Mouse (Mus musculus): ENCODE data around the gene Csdc2. TPM values are rescaled to one million over a fixed set of nuclear protein-coding genes. Genes with fewer than 3 reads are reported as not detected.
"Not testable (repeated sequence)": the region's sequence is repeated elsewhere in the genome, so short reads cannot be mapped to it uniquely, and the experiment has no call there.

The Csdc2 gene
- 60.6 and 74.9 TPM in 2 replicates for polyA plus RNA-seq (2015; fragmentation: Nextera tagmentation; extraction: Ambion mirVana)

DNA sequence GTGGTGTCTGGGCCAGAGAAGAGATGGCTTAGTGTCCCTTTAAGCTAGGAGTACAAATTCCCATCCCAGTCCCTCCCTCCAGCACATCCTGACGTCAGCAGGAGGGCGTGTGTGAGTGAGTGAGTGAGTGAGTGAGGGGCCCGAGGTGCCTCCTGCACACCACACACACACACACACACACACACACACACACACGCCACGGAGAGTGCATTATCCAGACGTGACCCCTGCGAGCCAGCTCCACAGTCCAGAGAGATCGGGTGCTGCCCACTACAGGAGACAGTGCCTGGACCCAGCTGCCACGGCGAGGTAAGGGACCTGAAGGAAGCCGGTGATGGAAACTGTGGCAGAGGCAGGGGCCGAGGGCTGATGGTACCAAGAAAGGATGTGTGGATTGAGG, at the start of gene Csdc2:
Gene Csdc2, plus strand, starts transcription at position 81 of the 400 bp plus-strand sequence.
- peak within 1 kb of the TSS; percentile 79 for H3K9ac ChIP-seq
- no peaks in the 10 kb centered on the region for H3K9me3 ChIP-seq (replicated peaks)
- peak within 1 kb of the TSS; percentile 51 for H3K4me3 ChIP-seq
- H3K27ac ChIP-seq: peak within 1 kb of the TSS; percentile 83
- peaks cover 29% of the 10 kb centered on the region for H3K4me1 ChIP-seq
- peak within 1 kb of the TSS; percentile 67 for H3K4me2 ChIP-seq
- peak; percentile 82 for ATAC-seq
- H3K27me3 ChIP-seq: no peaks in the 10 kb centered on the region
- H3K36me3 ChIP-seq (ENCODE audit: poor library complexity, severe bottlenecking): 0 out of 2 replicates have a peak, but pooled peaks cover 3% of the 10 kb centered on the region
- 0% methylated on average over 12 of the region's 12 CpGs for WGBS

GRCm38 (mm10) chr15:81886795-81887550, 49.6 kb upstream of the Csdc2 start:
- Histone ChIP-seq H3K36me3 (ENCODE audit: poor library complexity, severe bottlenecking) (peaks cover 54% of the 10 kb centered on the region), H3K4me1 (no peaks in the 10 kb centered on the region), H3K27me3 (no peaks in the 10 kb centered on the region), H3K4me2 (no peak overlapping the region), H3K27ac (no peak overlapping the region), H3K4me3 (no peak overlapping the region), H3K9me3 (replicated peaks) (no peaks in the 10 kb centered on the region), H3K9ac (no peak overlapping the region)
- WGBS: 91% methylated on average over 6 of the region's 6 CpGs
- no peak for ATAC-seq

DNA sequence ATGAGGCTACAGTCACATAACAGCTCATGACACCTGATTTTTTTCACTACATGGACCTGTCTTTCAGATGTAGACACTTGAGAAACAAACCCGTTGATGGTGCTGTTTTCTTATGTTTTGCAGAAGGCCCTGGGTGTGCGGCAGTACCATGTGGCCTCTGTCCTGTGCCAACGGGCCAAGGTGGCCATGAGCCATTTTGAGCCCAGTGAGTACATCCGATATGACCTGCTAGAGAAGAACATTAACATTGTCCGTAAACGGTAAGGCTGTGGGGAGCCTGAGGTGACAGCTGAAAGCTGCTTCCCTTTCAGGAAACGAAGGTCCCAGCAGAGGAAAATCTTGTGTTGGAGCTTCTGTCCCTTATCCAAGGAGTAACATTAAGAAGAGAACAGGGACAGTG, 47.4 kb upstream of the Csdc2 start:
- WGBS: 94% methylated on average over 7 of the region's 7 CpGs

GRCm38 (mm10) chr15:81891140-81891802, 45.3 kb upstream of the Csdc2 start:
- H3K9me3 ChIP-seq (replicated peaks): no peaks in the 10 kb centered on the region
- H3K9ac ChIP-seq: no peak overlapping the region
- H3K4me2 ChIP-seq: no peak overlapping the region
- H3K4me1 ChIP-seq: no peaks in the 10 kb centered on the region
- peaks cover 78% of the 10 kb centered on the region for H3K36me3 ChIP-seq (ENCODE audit: poor library complexity, severe bottlenecking)
- no peak overlapping the region for H3K27ac ChIP-seq
- WGBS: 92% methylated on average over 7 of the region's 7 CpGs
- H3K4me3 ChIP-seq: no peak overlapping the region
- no peak for ATAC-seq
- no peaks in the 10 kb centered on the region for H3K27me3 ChIP-seq

More for the DNA sequence above, 47.4 kb upstream of the Csdc2 start:
- H3K27me3 ChIP-seq: no peaks in the 10 kb centered on the region
- no peaks in the 10 kb centered on the region for H3K4me1 ChIP-seq
- H3K27ac ChIP-seq: no peak overlapping the region
- ATAC-seq: no peak
- no peaks in the 10 kb centered on the region for H3K9me3 ChIP-seq (replicated peaks)
- H3K9ac ChIP-seq: no peak overlapping the region
- H3K36me3 ChIP-seq (ENCODE audit: poor library complexity, severe bottlenecking): peaks cover 64% of the 10 kb centered on the region
- H3K4me2 ChIP-seq: no peak overlapping the region
- no peak overlapping the region for H3K4me3 ChIP-seq

GRCm38 (mm10) chr15:81891822-81892580, 44.6 kb upstream of the Csdc2 start:
- no peak overlapping the region for H3K9ac ChIP-seq
- no peaks in the 10 kb centered on the region for H3K27me3 ChIP-seq
- H3K4me1 ChIP-seq: no peaks in the 10 kb centered on the region
- peaks cover 81% of the 10 kb centered on the region for H3K36me3 ChIP-seq (ENCODE audit: poor library complexity, severe bottlenecking)
- no peaks in the 10 kb centered on the region for H3K9me3 ChIP-seq (replicated peaks)
- 97% methylated on average over 8 of the region's 8 CpGs for WGBS
- H3K4me3 ChIP-seq: no peak overlapping the region
- ATAC-seq: no peak
- no peak overlapping the region for H3K27ac ChIP-seq
- no peak overlapping the region for H3K4me2 ChIP-seq

- Histone ChIP-seq H3K4me3 (no peak overlapping the region), H3K27me3 (no peaks in the 10 kb centered on the region), H3K36me3 (ENCODE audit: poor library complexity, severe bottlenecking) (peaks cover 91% of the 10 kb centered on the region), H3K4me2 (no peak overlapping the region), H3K9me3 (replicated peaks) (no peaks in the 10 kb centered on the region), H3K4me1 (no peaks in the 10 kb centered on the region), H3K9ac (no peak overlapping the region), H3K27ac (no peak overlapping the region)
- WGBS: 96% methylated on average over 1 of the region's 1 CpGs
- no peak for ATAC-seq
Observed at GRCm38 (mm10) chr15:81894002-81894401, 42.6 kb upstream of the Csdc2 start.

DNA sequence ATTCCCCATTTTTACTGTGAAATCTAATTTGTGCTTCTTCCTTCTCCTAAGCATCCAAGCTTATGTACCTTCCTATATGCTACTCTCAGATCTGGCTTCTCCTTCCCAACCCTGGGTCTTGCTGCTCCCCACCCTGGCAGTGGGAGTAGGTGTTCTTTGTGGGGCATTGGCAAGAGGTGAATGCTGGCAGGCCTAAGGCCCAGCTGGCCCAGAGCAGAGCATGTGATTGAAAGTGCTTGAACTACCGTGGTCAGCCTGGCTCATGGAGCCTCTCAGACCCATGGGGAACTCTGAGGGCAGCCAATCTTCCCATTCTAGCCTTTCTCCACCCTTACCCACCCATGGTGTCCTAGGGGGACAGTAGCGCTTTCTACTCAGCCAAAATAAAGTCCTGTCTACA, 40.2 kb upstream of the Csdc2 start:
- H3K36me3 ChIP-seq (ENCODE audit: poor library complexity, severe bottlenecking): peaks cover 91% of the 10 kb centered on the region
- no peak overlapping the region for H3K27ac ChIP-seq
- 98% methylated on average over 2 of the region's 2 CpGs for WGBS
- H3K4me1 ChIP-seq: no peaks in the 10 kb centered on the region
- no peaks in the 10 kb centered on the region for H3K9me3 ChIP-seq (replicated peaks)
- no peak overlapping the region for H3K4me3 ChIP-seq
- ATAC-seq: no peak
- H3K4me2 ChIP-seq: no peak overlapping the region
- no peaks in the 10 kb centered on the region for H3K27me3 ChIP-seq
- H3K9ac ChIP-seq: no peak overlapping the region

DNA sequence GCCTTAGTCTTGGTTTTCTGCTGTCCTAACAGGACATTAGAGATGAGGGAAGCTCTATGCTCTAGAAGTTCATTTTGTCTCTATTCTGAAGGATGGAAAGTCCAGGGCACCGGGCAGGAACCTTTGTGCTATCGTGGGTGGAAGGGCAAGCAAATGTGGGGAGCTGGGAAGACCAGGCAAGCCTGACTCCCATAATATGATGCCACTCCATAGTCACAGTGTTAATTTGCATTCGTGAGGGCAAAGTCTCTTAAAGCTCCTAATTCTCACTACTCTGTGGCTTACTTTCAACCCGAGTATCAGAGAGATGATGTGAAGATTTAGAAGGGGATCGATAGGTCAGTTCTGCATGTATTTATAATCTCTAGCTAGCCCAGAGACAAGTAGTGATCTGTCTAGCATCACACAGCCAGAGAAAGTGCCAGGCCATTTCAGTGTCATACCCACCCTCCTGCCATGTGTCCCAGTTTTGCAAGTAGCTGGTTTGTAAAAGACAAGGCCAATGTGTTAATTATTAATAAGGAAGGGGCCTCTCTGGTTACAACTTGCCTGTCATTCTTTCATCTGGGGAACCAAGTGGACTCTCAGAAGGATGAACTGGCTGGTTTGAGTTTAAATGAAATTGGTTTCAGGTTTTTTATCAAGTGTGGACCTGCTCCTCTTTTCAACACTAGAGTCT, 38.8 kb upstream of the Csdc2 start:
- Histone ChIP-seq H3K9me3 (replicated peaks) (no peaks in the 10 kb centered on the region), H3K27me3 (no peaks in the 10 kb centered on the region), H3K9ac (no peak overlapping the region), H3K36me3 (ENCODE audit: poor library complexity, severe bottlenecking) (peaks cover 92% of the 10 kb centered on the region), H3K4me2 (no peak overlapping the region), H3K4me3 (no peak overlapping the region), H3K4me1 (no peaks in the 10 kb centered on the region), H3K27ac (no peak overlapping the region)
- no peak for ATAC-seq
- 93% methylated on average over 5 of the region's 5 CpGs for WGBS

GRCm38 (mm10) chr15:81898751-81899150, 37.8 kb upstream of the Csdc2 start:
- H3K4me3 ChIP-seq: no peak overlapping the region
- H3K9ac ChIP-seq: no peak overlapping the region
- no peak overlapping the region for H3K4me2 ChIP-seq
- H3K9me3 ChIP-seq (replicated peaks): no peaks in the 10 kb centered on the region
- 89% methylated on average over 2 of the region's 2 CpGs for WGBS
- ATAC-seq: no peak
- H3K27me3 ChIP-seq: no peaks in the 10 kb centered on the region
- H3K27ac ChIP-seq: no peak overlapping the region
- peaks cover 95% of the 10 kb centered on the region for H3K36me3 ChIP-seq (ENCODE audit: poor library complexity, severe bottlenecking)
- no peaks in the 10 kb centered on the region for H3K4me1 ChIP-seq

DNA sequence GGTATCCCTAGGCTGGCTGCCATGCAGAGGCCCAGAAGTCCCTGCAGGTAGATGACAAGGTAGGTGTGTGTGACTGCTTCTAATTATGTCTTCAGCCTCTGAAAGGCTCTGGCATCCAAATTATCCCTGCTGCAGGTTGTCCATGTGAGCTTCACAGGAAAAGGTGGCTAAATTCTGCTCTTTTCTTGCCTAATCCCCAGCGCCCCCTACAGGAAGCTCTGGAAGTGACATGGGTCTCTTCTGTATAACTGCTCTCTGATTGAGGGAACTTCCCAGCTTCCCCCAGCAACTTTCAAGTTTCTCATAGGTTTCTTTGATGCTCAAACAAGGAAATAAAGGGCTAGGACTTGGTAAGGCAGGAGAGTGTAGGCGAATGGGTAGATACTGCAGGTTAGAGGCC, 31.6 kb upstream of the Csdc2 start:
- no peak overlapping the region for H3K4me3 ChIP-seq
- H3K9me3 ChIP-seq (replicated peaks): no peaks in the 10 kb centered on the region
- no peak overlapping the region for H3K27ac ChIP-seq
- 34% methylated on average over 2 of the region's 2 CpGs for WGBS
- H3K27me3 ChIP-seq: no peaks in the 10 kb centered on the region
- ATAC-seq: no peak
- peaks cover 98% of the 10 kb centered on the region for H3K36me3 ChIP-seq (ENCODE audit: poor library complexity, severe bottlenecking)
- H3K9ac ChIP-seq: no peak overlapping the region
- no peaks in the 10 kb centered on the region for H3K4me1 ChIP-seq
- no peak overlapping the region for H3K4me2 ChIP-seq

DNA sequence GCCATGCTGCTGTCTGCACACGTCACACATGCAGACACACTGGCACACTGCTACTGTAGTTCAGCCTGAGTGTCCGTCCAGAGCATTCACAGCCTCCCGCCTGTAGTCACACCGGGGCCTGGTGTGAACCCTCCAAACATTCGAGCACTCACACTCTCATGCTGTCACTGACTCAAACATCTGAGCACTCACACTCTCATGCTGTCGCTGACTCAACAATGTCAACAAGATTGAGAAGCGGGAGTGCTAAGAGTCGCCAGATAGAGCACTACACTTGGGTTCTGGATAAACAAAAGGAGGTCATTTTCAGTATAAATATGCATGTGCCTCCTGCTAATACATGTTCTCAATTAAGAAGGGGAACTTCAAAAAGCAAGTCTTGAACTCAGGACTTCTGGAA, 28.6 kb upstream of the Csdc2 start:
- Histone ChIP-seq H3K27ac (no peak overlapping the region), H3K4me1 (no peaks in the 10 kb centered on the region), H3K27me3 (no peaks in the 10 kb centered on the region), H3K4me2 (no peak overlapping the region), H3K9ac (no peak overlapping the region), H3K9me3 (replicated peaks) (no peaks in the 10 kb centered on the region), H3K36me3 (ENCODE audit: poor library complexity, severe bottlenecking) (peaks cover 98% of the 10 kb centered on the region), H3K4me3 (no peak overlapping the region)
- WGBS: 95% methylated on average over 8 of the region's 8 CpGs
- ATAC-seq: no peak

- not testable (repeated sequence) for H3K4me1 ChIP-seq; H3K27me3 ChIP-seq; H3K4me3 ChIP-seq; H3K9me3 ChIP-seq (replicated peaks); H3K27ac ChIP-seq; H3K4me2 ChIP-seq; H3K9ac ChIP-seq; ATAC-seq
- peaks cover 98% of the 10 kb centered on the region for H3K36me3 ChIP-seq (ENCODE audit: poor library complexity, severe bottlenecking)
- WGBS: 92% methylated on average over 4 of the region's 4 CpGs
Observed at GRCm38 (mm10) chr15:81908767-81909166, 27.8 kb upstream of the Csdc2 start.

All from forebrain, embryonic 13.5 days (tissue).